Mouse (Mus musculus) gastrocnemius, adult 8-10 months (tissue): ENCODE measurements at regions not wholly inside any gene's neighbourhood (a gene's known extent, or its start where the extent isn't known, plus 50 kb on each side); places are given as distances from the start of the nearest gene placed in this dataset.
A peak's percentile ranks its signal among the peaks of the same experiment; 100 is the strongest.

Experiments
- DNase-seq, 2 experiments: peaks; one replicate each; pipeline ENCODE4 v3.0.0; 2022; ENCODE audit warnings: low spot score in 2 of 2

DNA sequence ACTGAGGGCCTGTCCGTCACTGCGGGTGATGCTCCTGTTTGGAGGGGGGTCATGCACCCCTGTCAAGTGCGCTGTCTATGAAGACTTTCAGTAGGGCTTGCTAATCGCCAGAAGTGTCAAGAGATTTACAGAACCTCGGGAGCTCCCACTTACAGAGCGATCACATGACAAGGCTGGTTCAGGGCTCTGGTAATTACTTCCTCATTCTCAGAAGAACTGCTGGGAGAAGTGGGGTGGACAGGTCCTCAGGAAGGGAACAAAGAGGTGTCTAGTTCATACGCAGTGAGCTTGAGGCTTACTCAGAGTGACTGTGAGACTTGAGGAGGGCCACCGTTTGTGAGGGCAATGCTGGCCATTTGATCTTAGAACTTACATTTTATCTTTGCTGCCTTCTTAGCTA, 78.0 kb upstream of the 4930535I16Rik start:
- DNase-seq: no peak

DNA sequence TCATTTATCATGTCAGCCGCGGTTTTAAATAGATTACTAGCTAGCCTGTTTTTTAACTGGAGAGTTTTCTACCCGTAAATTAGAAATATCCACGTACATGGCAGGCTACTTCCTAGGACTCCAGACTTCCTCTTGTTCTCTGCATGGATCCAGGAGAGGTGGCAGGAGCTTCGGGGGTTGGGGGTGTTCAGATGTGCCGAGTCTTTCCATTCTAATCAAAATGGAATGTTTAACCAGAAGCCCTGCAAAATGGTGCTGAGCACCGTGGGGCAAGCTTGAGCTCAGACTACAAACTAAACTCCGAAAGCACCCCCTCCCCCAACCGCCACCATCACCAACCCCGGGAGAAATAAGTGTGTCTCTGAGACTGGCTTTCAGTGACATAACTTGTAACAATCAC, 73.4 kb upstream of the 4930535I16Rik start:
- DNase-seq: no peak

DNA sequence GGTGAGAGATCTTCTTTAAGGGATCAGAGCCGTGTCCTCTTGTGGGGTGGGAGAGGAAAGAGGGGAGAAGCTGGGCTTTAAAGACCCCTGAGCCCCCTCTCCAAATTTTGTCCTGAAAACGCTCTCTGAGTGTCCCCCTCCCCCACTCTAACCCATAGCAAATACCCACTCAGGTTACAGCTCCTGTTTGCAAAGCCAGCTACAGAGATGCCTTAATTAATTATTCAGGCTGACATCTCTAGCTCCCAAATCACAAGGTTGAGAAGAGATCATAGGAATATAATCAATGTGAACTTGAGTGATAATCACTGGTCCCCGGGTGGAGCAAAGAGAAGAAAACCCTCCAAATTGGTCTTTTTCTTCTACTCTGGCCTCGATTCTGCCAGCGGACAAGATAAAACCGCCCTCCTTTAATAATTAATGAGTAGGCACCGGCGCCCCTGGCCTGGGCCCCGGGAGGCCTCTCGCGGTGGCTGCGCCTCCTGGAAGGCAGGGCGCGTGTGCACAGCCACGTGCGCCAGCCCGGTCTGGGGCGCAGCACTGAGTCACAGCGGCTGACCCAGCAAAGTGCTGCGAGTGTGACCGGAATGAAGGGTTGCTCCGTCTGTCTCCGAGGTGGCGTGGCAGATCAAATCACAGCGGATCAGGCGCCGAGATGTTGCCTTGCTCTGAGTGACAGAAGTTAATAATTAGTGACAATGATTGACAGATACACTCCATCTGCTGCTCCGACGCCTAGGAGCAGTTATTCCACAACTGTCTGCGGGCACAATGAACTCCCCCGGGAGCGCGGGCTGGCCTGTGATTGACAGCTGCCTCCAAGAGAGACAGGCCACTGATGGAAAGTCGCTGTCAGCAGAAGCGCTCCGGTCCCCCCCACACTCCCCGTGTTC, 72.7 kb upstream of the 4930535I16Rik start:
- DNase-seq: peak in 1 of 2 experiments; percentile 3
